Mouse (Mus musculus): ENCODE data around the gene Fiz1. TPM values are rescaled to one million over a fixed set of nuclear protein-coding genes. Genes with fewer than 3 reads are reported as not detected.
A peak's percentile ranks its signal among the peaks of the same experiment; 100 is the strongest.

The Fiz1 gene
- 10 to 100 TPM; 19.6 to 25.1 TPM for total RNA-seq (2021)

DNA sequence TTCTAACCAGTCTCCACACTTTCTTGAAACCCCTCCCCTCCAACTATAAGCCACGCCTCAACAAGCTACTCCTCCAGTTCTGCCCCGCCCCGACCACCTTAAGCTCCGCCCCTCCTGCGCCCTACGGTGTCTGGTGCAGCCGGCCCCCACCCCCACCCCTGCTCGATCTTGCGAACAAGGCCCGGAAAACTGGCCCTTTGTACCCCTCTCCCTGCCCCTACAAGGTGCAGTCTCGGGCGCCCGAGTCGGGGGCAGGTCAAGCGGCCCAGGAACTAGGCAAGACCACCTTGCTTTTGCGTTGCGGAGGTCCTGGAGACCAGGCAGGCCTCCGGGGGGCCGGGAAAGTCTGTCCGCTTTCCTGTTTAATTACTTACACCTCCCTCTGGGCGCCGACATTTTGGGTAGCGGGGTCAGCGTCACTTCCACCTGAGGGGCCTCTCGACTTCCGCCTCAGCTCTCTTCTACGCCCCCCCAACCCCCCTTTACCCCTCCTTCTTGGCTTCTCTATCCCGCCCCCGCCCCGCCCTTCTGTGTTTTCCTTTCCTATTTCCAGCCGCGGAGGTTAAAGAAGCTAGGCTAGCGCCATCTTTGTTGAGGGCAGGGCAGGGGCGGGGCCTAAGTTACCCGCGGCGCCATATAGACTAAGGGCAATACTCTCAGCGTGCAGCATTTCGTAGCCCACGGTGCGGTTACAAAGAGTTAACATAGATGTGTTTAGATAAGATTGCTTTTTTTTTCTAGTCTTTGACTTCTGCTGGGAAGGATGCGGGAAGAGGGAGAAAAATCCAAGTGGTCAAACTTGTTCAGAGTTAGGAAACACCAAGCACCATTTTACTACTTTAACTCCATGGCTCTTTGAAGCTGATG is at the start of gene Fiz1, which contains the start of gene Zfp524:
Gene Fiz1 (minus strand): TSS at position 447 of the 867 bp plus-strand sequence.
Gene Zfp524 (plus strand): TSS at position 165 of the 867 bp plus-strand sequence.
- DNase-seq = peak; percentile 95

DNA sequence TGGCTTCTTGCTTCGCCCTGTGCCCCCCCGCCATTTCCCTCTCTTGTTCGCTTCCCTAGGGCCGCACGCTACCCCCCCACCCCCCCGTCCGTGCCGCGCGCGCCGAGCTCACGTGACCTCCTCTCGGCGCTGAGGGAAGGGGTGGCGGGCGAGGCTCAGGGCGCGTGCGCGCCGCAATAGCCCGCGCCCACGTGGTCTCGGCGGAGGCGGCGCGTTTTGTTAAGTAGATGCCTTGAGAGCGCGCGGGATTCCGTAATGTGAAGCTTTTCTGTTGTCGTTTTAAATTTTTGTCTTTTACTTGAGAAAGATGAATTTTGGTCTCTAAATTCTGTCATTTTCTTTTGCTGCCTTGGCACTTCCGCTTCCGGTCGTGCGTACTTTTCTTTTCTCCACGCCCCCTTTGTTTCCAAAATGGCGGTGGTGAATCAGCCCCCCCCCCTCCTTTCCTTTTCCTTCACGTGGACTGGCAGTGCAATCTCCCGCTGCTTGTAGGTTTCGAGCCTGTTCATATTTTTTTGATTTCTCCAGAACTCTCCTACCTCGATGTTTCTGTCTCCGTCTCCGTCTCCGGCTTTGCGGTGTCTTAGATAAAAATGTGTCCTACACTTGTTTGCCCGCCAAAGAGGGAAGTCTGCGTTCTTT is 48.0 kb upstream of the Fiz1 start:
- DNase-seq = no peak

DNA sequence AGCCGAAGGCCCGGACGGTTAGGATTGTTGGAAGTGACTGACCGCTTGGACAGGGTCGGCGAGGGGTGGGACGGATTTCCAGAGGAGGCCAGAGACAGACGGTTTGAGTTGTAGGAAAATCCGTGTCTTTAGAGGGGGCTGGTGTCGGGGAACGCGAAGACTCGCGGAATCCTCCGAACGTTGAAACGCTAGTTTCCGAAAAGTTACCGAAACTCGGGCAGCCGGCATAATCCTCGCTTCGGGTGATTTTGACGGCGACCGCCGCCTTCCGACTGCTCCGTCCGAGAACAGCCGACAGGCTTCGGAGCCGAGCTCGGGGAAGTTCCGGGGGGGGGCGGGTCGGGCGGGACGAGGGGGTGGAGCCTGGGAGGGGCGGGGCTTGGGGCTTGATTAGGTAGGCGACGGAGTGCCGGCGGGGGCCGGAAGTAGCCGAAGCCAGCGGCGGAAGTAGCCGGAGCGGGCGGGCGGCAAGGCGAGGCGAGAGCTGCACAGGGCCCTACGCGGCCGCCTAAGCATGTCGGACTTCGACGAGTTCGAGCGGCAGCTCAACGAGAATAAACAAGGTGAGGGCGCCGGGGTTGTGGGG is 47.4 kb upstream of the Fiz1 start, which contains the start of gene U2af2:
Gene U2af2 (plus strand): TSS at position 370 of the 586 bp plus-strand sequence.
- peak; percentile 91 to 92 for DNase-seq

DNA sequence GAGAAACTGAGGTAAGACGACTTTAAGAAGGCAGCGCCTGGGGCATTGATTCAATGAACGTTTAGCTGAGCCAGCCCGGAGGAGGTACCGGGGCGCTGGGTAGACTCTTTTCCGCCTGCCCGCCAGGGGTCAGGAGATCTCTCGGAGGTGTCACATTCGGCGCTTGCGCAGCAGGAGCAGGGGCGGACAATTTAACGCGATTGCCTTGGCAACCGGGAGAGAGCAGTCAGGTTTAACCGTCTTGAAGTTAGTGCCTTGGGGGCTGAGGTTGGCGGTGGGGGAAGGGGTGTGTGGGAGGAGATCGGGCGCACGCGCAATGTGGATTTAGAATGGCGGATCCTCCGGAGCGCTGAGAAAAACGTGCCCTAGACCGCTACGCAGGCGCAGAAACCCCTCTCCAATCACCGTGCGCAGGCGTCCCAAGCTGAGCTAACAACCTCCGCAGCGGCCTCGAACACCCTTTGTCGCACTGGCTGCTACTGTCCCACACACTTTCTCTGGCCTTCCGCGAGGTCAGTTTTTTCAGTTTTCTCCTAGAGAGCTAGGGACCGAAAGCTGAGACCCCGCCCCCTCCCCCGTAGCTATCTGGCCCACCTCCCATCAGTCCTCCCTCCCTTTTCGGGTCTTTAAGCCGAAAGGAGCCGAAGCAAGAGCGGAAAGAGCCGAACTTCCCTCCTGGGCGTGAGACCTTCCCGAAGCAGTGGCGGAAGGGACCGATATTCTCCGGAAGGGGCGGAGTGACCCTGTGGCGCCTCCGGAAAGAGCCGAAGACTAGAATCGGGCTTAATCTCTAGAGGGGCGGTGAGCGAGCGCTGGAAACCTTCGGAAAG is 46.7 kb upstream of the Fiz1 start:
- peak; percentile 98 for DNase-seq

DNA sequence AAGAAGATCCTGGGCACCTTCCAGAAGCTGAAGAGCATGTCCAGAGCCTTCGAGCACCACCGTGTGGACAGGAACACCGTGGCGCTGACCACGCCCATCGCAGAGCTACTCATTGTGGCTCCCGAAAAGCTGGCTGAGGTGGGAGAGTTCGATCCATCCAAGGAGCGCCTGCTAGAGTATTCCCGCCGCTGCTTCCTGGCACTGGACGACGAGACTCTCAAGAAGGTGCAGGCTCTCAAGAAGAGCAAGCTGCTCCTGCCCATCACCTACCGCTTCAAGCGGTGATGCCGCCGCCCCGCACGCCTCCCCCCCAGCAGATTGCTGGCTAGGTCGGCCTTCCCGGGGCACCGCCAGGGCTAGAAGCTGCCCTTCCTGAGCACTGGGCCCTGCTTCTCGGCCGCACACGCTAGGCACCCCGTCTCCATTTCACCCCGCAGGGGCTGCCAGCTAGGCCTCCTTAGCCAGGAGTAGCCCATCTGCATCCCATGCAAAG is 45.8 kb upstream of the Fiz1 start:
- peak in 1 of 2 experiments; percentile 70 for DNase-seq

DNA sequence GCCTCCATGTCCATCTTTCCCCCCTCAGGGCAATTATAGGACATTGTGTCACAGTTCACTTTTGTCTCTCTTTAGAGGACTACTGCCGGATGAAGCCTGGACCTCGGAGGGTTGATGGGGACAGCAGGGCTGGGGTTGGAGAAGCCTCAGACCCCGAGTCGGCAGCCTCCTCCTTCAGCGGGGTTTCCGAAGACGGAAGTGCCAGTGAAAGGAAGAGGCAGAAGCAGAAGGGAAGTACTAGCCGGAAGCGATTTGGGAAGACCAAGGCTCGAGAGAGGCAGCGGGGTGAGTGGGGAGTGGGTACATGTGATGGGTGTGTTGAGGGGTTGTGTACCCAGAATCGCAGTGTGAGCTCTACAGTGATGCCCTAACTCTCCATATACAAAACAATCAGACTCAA is 44.9 kb upstream of the Fiz1 start:
- no peak for DNase-seq

DNA sequence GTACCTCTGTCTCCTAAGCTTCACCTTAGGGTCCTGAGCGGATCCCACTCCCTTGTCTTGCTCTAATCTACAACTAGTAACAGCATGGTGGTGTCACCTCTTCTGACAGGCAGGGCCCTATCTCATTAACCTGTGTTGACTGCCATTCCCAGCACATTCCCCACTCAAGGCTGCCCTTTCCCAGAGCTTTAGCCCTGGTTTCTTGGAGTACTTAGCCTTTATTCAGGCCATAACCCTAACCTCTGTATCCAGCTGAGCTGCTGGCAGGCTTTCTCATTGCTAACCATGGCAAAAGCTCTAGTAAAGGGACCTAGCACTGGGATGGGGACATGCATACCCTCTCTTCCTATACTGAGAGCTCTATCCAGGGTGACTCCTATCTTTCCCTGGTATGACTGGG is 44.1 kb upstream of the Fiz1 start:
- DNase-seq = no peak

DNA sequence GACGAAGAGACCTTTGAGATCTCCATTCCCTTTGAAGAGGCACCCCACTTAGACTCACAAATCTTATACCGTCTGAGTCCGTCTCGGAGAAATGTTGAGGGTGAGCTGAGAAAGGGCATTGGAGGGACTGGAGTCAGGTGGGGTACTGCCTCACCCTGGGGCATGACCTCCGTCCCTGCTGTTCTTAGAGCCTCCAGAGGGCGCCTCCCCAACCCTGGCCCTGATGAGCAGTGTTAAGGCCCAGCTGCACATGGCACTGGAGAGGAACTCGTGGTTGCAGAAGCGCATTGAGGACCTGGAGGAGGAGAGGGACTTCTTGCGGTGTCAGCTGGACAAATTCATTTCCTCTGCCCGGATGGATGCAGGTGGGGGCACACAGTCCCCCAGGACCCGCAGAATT is 43.3 kb upstream of the Fiz1 start:
- no peak for DNase-seq

DNA sequence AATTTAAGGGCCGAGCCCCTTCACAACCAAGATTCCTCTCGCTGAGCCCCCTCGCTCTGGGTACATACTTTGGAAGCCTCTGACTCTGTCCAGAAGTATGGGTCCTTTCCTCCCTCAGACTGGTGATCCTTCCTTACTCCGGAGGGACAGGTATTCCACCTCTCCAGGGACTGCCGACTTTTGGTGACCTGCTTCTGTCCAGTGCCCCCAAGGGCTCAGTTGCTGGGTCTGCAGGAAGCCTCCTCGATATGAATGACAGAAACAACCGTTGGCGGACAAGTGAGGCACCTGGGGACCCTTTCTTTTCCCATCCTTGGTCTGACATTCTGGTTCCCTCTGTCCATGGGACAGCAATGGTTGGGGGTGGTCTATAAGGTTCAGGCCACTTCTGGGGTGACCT is 42.9 kb upstream of the Fiz1 start:
- DNase-seq = no peak

DNA sequence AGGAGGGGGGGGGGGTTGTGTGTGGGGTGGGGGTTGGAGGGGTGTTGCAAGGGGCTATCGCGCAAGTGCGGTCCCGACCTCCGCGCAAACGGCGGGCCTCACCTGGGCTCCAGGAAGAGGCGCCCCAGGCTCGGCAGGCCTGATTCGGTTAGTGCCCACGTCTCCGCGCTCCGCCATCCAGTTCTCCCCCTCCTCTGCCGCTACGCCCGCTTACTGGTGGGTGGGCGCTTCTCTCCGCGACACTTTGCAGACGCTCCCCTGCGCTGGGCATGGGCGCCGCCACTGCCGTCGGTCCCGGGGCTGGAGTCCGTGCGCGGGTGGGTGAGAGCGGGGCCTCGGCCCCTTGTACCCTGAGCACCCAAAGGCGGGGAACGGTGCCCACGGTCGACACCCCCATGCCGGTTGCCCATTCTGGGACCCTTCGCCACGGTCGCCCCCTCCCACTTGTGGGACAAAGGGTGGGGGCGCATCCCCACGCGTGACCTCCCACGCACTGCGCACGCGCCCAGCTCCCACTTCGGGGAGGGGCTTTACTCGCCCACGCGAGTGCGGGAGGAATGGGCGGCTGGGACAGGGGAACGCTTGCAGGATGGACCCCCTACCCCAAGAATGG is 42.3 kb upstream of the Fiz1 start:
- peak; percentile 73 to 75 for DNase-seq

DNA sequence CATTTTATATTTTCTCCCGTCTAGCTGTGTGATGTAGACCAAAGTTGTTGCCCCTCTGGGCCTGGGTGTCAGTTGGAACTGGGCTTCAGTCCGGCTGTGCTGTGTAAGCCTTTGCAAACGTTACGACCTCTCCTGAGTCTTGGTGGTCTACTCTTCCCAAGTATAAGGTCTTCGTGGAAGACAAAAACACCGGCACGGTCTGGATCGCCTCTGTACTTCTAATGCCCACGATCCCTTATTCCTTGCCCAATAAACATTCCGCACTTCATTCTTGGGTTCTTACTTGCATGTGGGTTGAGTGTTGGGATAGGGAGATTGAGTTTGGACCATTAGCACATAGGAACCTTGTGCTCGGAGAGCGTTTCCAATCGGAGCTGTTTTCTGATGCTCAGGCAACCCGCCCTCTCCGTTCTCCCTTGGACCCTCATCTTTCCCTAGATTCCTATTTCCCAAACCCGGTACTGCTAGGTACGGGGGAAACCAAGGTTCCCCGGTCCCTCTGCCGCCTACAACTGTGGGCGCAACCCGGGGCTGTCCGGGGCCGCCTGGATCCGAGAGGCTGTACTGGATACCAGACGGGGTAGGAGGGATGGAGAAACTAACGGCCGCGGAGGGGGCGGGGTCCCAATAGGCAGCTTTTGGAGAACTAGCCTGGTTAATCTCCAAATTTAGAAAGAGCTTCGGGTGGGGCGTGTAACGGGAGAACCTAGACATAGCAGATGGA is 39.1 kb upstream of the Fiz1 start:
- no peak for DNase-seq

DNA sequence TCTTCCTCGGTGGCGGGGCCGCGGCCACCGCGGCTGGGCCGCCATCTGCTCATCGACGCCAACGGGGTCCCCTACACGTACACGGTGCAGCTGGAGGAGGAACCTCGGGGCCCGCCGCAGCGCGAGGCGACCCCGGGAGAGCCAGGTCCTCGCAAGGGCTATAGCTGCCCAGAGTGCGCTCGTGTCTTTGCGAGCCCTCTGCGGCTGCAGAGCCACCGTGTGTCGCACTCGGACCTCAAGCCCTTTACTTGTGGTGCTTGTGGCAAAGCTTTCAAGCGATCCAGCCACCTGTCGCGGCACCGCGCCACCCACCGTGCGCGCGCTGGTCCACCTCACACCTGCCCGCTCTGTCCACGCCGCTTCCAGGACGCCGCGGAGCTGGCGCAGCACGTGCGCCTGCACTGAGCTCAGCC is 38.4 kb upstream of the Fiz1 start:
- DNase-seq = no peak

DNA sequence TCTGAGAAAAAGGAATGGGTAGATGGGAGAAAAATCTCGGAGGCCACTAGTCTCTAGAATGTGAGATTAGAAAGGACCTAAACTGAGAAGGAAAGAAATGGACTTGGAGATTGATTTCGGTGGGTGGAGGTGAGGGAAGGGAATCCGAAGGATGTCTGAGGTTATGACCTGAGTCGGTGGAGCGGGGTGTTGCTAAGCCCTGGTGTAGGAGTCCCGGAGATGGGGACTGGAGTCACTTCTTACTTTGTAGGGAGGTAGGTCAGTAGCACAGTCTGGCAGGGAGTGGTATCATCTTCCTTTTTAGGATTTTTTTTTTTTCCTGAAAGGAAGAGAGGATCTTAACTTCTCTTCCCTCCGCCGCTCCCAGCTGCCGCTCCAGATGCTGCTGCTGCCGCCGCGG is 37.9 kb upstream of the Fiz1 start:
- DNase-seq = no peak

DNA sequence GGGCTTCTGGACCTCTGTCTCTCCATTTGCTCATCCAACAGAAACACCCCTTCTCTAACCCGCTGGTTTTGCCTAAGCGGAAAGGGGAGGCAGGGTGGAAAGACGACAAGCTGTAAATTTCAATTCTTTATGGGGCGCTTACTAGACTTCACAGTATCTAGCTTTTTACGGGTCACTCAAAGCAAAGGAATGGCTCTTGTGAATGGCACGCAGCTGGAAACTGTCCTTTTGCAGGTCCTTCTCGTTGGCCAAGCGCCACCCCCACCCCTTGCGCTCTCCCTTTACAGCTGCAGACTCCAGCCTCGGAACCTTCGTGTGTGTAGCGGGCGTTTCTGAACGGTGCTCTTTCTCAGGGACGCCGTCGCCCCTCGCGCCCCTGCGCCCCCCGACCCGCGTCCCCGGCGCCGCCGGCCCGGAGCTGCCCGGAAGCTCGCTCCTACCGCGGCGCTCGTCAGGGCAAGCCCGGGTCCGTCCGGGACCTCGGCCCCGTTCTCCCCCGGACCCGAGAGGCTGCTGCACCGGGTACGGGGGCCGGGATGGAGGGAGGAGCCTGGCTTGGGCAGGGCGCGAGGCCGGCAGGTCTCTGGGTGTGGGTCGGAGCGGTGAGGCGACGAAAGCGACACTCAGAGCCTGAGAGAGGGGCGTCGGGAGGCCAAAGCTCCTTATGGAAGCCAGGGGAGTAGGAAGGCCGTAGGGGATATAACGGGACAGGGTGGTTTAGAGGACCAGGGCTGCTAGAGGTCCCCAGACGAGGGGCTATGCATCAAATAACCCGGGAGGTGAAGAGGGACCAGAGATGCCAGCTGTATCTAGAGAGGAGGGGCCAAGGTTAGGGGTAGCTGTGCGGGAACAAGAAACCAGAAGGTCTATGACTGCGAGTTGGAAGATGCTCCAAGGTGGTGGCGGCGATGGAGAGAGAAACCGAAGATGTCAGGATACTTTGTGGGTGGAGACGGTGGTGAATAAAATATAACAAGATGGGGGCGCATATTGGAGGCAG is 37.0 kb upstream of the Fiz1 start, which contains the start of gene Zfp580:
Gene Zfp580 (plus strand): TSS at position 346 of the 1,000 bp plus-strand sequence.
- DNase-seq = peak; percentile 79 to 81

DNA sequence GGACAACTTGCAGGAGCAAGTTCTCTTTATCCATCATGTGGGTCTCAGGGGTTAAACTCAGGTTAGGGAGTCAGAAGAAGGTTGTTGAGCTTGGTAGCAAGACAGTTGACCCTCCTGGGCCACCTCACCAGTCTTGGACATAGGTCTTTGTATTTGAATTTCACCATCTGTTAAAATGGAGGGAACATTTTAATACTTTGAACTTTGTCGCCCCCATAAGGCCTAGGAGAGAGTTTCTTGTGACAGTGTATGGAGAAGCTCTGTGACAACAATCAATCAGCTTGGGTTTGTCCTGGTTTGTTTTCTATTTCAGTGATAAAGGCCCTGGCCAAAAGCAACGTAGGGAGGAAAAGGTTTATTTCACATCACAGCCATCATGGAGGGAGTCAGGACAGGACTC is 32.8 kb upstream of the Fiz1 start:
- no peak for DNase-seq

DNA sequence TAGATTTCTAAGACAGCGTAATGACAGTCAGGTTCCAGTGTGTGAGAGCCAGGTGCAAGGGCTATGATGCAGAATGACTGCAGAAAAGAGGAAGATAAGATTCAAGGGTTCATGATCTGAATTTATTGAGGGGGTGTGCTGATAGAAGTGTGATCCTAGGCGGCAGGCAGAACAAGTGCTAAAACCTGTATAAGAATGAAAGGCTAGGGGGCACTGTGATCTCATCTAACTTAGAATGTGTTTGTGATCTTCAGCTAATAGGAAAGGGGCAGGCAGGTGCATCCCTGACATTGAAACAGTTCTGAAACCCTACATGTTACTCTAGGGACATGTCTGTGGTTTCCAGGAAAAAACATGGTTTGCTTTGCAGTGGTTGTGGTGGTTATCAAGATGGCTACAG is 31.6 kb upstream of the Fiz1 start:
- no peak for DNase-seq

DNA sequence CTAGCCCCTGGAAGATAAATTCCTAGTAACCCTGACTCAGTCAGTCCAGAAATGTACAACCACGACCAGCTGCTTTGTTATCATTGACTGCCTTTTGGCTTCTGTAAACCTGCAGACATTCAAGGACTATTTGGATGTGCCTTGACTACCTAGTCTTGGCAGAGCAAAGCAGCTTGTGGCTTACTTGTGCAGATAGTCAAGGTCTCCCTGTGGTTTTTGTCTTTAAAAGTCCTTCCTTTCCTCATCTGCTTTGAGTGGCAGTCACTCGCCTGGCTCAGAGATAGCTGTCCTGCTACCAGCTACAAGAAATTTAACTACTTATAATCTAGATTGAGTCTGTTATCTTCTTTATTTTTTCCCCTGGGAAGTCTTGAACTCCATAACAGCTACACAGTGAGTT is 30.5 kb upstream of the Fiz1 start:
- DNase-seq = no peak

DNA sequence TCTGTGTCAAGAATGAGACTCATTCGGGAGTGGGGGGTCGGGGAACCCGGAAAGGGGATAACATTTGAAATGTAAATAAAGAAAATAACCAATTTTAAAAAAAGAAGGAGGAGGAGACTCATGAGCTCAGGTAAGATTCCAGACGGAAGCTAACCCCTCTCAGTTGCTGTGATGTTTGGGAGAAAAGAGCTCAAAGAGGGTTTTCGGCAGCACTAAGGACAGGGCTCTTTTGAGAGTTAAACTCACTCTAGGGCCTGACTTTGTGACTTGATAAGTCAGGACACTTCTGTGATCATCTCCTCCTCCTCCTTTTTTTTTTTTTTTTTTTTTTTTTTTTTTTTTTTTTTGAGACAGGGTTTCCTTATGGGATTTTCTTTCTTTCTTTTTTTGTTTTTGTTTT is 24.4 kb upstream of the Fiz1 start:
- DNase-seq = no peak

DNA sequence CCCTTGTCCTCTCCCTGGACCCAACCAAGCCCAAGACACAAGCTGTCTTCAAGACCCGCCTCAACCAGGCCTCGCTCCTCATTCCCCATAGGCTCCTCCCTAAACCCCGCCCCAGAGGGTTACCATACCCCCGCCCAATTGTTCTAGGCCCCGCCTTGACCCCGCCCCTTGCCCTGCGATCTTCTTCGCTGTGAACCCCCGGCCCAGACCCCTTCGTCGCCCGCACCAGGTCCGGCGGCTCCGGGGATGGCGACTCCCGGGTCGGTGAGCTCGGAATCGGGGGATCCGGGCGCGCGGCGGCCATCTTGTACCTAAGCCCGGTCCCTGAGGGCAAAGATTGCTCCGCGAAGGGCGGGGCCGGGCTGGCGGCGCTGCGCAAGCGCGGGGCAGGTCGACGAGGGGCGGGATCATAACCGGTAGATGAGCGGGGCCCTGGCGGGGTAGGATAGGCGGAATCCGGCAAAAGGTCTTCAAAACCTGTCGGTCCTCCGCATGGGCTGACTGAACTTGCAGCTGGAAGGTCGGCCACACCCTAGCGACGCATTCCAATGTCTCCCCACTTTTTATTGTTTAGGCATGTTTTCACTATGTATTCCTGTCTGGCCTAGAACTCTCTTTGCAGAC is 23.7 kb upstream of the Fiz1 start, which contains the start of gene Zfp784:
Gene Zfp784 (minus strand): TSS at position 338 of the 624 bp plus-strand sequence.
- peak; percentile 94 for DNase-seq

All from layer of hippocampus, postnatal 36 days (tissue).